Mouse (Mus musculus) left cerebral cortex, adult 8-10 months (tissue): ENCODE data around the gene Anapc11. TPM values are rescaled to one million over a fixed set of nuclear protein-coding genes. Genes with fewer than 3 reads are reported as not detected.
A peak's percentile ranks its signal among the peaks of the same experiment; 100 is the strongest.

ENCODE experiments used
- DNase-seq, 2 experiments: peaks; one replicate each; pipeline ENCODE4 v3.0.0; 2022; ENCODE audit warnings: low spot score in 2 of 2
- total RNA-seq, 4 experiments: library from RNA; stranded (reverse); gene quantifications; 2 replicates each; pipeline ENCODE4 v1.2.4; 2022

Anapc11 gene
- total RNA-seq, 4 experiments from 2014 or later, result 98.1 to 101 (median 99.4) TPM

GRCm38 (mm10) chr11:120603545-120603944 is 5.3 kb downstream of the Anapc11 start:
- no peak for DNase-seq

DNA sequence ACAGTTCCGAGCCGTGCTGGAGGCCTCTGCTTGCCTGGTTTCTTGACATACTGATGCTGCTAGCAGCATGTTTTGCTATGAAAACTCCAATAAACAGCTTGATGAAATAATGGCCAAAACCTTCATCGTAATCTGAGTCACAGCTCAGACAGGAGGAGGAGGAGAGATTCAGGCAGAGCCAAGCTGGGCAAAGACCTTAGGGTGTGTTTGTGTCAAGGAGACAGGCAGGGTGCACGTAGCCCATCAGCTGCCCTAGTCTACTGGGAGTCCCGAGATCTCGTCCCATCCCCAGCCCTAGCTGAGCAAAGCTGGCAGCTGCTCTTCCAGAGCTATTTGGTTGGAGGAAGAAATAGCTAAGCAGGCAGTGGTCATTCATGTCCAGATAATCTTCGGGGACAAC is 7.4 kb downstream of the Anapc11 start:
- no peak for DNase-seq

- DNase-seq, result no peak
These were observed 8.5 kb downstream of the Anapc11 start for GRCm38 (mm10) chr11:120606764-120607163.

DNA sequence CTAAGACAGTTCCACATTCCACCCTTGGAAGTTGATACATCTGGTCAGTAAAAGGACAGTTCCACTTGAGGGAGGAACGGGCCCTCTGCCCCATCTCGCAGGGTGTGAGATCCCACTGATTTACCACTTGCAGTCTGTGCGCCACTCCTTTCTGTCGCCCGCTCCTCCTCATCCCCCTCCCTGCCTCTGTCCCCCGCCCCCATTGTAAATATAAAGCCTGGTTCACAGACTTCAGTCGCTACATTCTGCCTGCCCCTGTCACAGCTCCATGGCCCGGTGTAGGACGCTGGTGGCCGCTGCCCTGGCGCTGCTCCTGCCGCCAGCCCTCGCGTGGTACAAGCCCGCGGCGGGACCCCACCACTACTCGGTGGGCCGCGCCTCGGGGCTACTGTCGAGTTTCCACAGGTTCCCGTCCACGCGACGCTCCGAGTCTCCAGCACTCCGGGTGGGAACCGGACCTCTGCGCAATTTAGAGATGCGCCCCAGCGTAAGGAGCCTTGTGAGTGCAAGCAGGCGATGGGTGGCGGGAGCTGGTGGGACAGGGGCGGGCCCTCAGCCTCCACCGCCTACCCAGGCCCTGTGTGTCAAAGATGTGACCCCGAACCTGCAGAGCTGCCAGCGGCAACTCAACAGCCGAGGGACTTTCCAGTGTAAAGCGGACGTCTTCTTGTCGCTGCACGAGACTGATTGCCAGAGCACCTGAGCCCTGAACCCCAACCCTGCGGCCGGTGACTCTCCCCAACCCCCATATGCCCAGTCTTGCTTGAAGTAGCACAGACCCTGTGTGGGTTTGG is 10.2 kb downstream of the Anapc11 start, which contains the start of gene Npb:
Npb (plus strand) TSS at position 237 of the 794 bp plus-strand sequence.
- DNase-seq, result no peak

GRCm38 (mm10) chr11:120609250-120609649 is 11.0 kb downstream of the Anapc11 start:
- DNase-seq, result no peak

DNA sequence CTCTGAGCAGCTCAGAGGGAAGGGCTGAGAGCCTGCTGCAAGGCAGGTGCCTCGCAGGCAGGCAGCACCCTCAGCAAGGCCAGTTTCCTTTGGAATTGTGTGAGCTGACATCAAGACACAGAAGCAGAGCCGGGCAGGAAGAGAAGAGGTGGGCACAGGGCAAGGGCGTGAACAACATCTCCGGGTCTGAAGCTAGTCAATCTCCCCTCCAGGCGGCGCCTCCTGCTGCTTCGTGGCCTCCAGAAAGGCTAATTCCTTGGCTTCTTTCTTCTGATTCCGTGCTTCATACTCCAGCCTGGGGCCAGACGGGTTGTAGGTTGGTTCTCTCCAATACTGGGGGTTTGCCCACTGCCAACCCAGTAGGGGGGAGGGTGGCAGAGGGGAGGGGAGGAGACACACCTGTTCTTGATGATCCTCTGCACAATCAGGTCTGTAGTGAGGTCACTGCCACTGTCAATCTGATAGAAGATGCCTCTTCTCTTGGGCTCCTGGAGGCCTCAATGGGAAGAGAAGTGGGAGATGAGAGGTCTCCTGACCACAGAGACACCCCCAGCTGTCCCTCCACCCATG is 12.3 kb downstream of the Anapc11 start:
- DNase-seq, result no peak

DNA sequence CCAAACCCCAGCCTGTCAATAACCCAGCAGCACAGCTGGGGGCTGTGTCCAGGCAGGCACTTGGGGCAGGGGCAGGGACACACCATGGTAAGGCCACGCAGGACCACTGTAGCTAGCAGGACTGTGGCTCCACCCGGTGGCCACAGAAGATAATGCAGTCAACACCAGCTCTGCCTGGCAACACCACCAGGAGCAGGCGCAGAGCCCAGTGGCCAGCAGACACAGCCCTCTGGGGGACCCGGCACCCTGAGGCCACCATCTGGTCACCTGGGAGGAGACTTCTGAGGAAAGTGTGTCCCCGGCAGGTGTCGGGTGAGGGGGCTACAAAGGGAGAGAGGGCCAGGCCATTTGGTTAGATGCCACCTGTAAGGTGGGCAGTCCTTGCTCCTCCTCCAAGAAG is 14.5 kb downstream of the Anapc11 start:
- DNase-seq, result peak in 1 of 2 experiments; percentile 42

GRCm38 (mm10) chr11:120613481-120613972 is 15.3 kb downstream of the Anapc11 start:
- DNase-seq, result no peak

DNA sequence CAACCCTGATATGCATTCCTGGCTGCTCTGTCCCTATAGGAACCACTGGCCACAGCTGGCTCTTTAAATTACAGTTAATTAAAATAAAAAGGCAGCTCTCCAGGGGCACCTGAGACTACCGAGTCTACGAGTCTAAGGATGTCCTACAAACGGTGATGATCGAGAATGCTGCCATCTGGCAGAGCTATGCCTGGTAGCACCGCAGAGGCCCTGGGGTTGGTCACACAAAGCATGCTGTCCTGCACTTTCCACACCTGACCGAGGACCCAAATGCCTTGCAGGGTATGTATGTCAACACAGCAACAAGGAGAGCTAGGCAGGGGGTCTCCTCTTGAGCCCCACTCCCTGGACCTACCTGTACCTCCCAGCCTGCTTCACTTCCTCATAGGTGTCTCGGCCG is 15.8 kb downstream of the Anapc11 start:
- DNase-seq, result no peak

DNA sequence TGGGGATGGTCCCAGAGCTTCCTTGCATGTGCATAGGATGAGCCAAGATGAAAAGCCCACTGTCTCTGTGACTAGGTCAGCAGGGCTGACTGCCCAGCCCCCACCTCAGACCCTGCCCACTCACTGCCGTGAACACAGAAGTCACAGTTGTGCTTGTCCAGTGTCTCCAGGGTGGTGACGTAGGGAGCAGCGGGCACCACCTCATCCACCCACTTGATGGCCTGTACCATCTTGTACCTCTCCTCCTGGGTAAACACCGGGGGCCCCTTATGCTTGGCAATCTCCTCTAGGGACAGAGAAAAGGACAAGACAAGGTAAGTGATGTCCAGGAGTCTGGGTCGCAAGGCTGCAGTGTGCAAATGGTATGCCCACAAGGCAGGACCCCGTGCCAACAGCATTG is 16.9 kb downstream of the Anapc11 start:
- no peak for DNase-seq

GRCm38 (mm10) chr11:120615606-120616203 is 17.5 kb downstream of the Anapc11 start:
- DNase-seq, result no peak

- DNase-seq, result no peak
These were observed 18.5 kb downstream of the Anapc11 start for GRCm38 (mm10) chr11:120616617-120617294.

DNA sequence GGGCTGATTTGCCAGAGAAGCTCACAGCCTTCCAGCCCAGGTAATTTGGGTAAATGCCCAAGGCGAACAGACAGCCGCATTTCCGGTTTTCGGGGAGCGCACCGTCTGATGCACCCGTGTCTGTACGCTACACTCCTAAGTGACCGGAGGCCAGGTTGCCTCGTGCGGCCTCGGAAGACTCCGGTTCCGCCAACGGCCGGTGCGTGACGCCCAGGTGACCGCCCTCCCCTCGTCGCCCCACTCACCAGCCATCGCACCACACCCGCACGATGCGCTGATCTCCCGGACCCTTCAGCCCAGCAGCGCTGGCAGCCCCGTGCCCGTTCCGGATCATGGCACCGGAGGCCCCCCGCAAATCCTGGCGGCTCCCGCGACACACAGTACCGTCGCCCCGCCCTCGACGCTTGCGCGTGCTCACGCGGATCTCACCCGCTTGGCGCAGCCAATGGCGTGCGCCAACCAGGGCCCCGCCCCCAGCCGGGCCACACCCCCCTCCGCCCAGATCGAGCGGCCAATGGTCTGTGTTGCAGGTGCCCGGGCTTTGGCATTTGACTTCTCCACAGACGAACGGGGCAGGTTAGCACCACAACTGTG is 19.4 kb downstream of the Anapc11 start, which contains the start of gene Pcyt2:
Pcyt2 (minus strand) TSS at position 418 of the 594 bp plus-strand sequence.
- peak; percentile 80 to 90 for DNase-seq

- no peak for DNase-seq
These were observed 20.7 kb downstream of the Anapc11 start for GRCm38 (mm10) chr11:120618619-120619535.

DNA sequence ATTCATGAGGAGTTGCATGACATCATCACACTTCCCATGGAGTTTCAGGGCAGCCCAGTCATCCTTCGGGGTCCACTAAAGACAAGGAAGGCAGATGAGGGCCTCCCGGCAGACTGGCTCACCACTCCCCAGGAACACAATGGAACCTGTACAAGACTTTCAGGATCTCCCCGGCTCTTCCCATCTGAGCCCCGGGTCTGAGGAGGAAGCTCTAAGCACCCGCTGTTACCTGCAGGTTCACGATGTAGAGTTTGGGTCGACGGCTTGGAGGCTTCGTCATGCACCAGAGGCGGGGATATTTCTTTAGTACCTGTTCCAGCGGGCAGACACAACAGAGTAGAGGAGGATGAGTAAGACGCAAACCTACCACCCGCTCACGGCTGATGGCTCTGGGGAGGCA is 22.0 kb downstream of the Anapc11 start:
- no peak for DNase-seq

GRCm38 (mm10) chr11:120622805-120623204 is 24.6 kb downstream of the Anapc11 start:
- no peak for DNase-seq

GRCm38 (mm10) chr11:120623961-120624679 is 25.9 kb downstream of the Anapc11 start:
- DNase-seq, result no peak

DNA sequence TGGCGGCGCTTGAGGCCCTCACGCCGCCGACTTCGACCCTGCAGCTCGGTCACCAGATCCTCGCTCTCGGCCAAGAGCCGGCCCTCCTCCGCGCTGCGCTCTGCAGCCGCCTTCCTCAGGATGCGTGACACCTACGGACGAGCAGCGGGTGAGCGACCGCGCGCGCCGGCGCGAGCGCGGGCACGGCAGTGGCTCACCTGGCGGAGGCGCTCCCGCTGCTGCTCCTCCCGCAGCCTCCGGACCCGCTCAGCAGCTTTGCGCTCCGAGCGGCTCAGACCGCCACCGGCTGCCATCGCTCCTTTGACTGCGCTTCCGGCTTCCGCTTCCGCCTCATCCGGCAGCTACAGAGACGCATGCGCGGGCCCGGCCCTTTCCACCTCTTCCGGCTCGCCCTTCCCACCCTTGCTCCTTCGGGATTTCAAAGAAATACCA is 26.5 kb downstream of the Anapc11 start:
- DNase-seq, result peak; percentile 66 to 76

- DNase-seq, result no peak
These were observed 27.0 kb downstream of the Anapc11 start, which contains the start of gene Sirt7 for GRCm38 (mm10) chr11:120625152-120625775. TSS of gene Sirt7 (minus strand) at chr11:120625240.
